Mouse (Mus musculus) c-Kit-positive CD71-negative TER-119-negative erythroid progenitor cells, embryonic 14.5 days (primary cell): ENCODE data around the gene Ccnjl.

ENCODE experiments used
- DNase-seq: peaks from one replicate; pipeline ENCODE4 v3.0.0-alpha.2; 2013; ENCODE audit warnings: low read depth

Ccnjl gene

GRCm38 (mm10) chr11:43568263-43568662 is 39.7 kb downstream of the Ccnjl start:
- no peak for DNase-seq

GRCm38 (mm10) chr11:43569188-43569587 is 40.6 kb downstream of the Ccnjl start:
- DNase-seq: no peak

- no peak for DNase-seq
Measured at GRCm38 (mm10) chr11:43569595-43569994, 41.0 kb downstream of the Ccnjl start.

GRCm38 (mm10) chr11:43575061-43575375 is 46.4 kb downstream of the Ccnjl start:
- DNase-seq: peak; percentile 33

- no peak for DNase-seq
Measured at GRCm38 (mm10) chr11:43575376-43576151, 47.0 kb downstream of the Ccnjl start.

GRCm38 (mm10) chr11:43577713-43578478 is 49.3 kb downstream of the Ccnjl start:
- no peak for DNase-seq

GRCm38 (mm10) chr11:43585211-43586005 is 56.8 kb downstream of the Ccnjl start:
- DNase-seq: no peak

GRCm38 (mm10) chr11:43586324-43587090 is 57.9 kb downstream of the Ccnjl start, which contains the start of gene 4933415A04Rik:
TSS of gene 4933415A04Rik (plus strand) at chr11:43587040.
- DNase-seq: peak; percentile 73

- DNase-seq: no peak
Measured at GRCm38 (mm10) chr11:43589530-43590072, 61.0 kb downstream of the Ccnjl start.

GRCm38 (mm10) chr11:43601440-43601839 is 72.9 kb downstream of the Ccnjl start, which contains the start of gene Fabp6:
TSS of gene Fabp6 (minus strand) at chr11:43601540.
- no peak for DNase-seq

GRCm38 (mm10) chr11:43604207-43604606 is 75.6 kb downstream of the Ccnjl start:
- DNase-seq: no peak

- no peak for DNase-seq
Measured at GRCm38 (mm10) chr11:43604891-43605290, 76.3 kb downstream of the Ccnjl start.

GRCm38 (mm10) chr11:43605859-43606258 is 77.3 kb downstream of the Ccnjl start:
- no peak for DNase-seq

- no peak for DNase-seq
Measured at GRCm38 (mm10) chr11:43608440-43608839, 79.9 kb downstream of the Ccnjl start.

GRCm38 (mm10) chr11:43610006-43610661 is 81.5 kb downstream of the Ccnjl start:
- DNase-seq: no peak

- no peak for DNase-seq
Measured at GRCm38 (mm10) chr11:43610662-43611033, 82.1 kb downstream of the Ccnjl start.

- DNase-seq: peak; percentile 74
Measured at GRCm38 (mm10) chr11:43612834-43613488, 84.4 kb downstream of the Ccnjl start.

- DNase-seq: no peak
Measured at GRCm38 (mm10) chr11:43617924-43618323, 89.3 kb downstream of the Ccnjl start.

GRCm38 (mm10) chr11:43618403-43618802 is 89.8 kb downstream of the Ccnjl start:
- DNase-seq: no peak

- DNase-seq: no peak
Measured at GRCm38 (mm10) chr11:43621769-43622168, 93.2 kb downstream of the Ccnjl start.
